Mouse (Mus musculus) megakaryocyte, embryonic 14.5 days (primary cell): ENCODE results near the gene Kifc1.

Experiments
- FLI1 ChIP-seq: IDR thresholded peaks from 2 replicates; pipeline ENCODE4 v1.6.1; 2012; ENCODE audit warnings: low read length, inconsistent platforms, mixed read lengths
- GATA1 ChIP-seq: IDR thresholded peaks from 3 replicates; pipeline ENCODE4 v1.6.1; 2012; ENCODE audit warnings: mixed read lengths, low read length, inconsistent platforms, borderline replicate concordance

GRCm38 (mm10) chr17:33929371-33930279 lies 39.2 kb upstream of the Kifc1 start, which contains the start of gene Rgl2:
- TF ChIP-seq GATA1 (no peak), FLI1 (no peak; the same call in 1 of the 2 replicates)
